Mouse (Mus musculus) forelimb bud, embryonic 11.5 days (tissue): ENCODE data around the gene Slc6a19.
"Not testable (repeated sequence)": the region's sequence is repeated elsewhere in the genome, so short reads cannot be mapped to it uniquely, and the experiment has no call there.

Source experiments
- DNase-seq: peaks from one replicate; pipeline ENCODE4 v3.0.0-alpha.2; 2012; ENCODE audit warnings: low read depth, low spot score

The Slc6a19 gene

DNA sequence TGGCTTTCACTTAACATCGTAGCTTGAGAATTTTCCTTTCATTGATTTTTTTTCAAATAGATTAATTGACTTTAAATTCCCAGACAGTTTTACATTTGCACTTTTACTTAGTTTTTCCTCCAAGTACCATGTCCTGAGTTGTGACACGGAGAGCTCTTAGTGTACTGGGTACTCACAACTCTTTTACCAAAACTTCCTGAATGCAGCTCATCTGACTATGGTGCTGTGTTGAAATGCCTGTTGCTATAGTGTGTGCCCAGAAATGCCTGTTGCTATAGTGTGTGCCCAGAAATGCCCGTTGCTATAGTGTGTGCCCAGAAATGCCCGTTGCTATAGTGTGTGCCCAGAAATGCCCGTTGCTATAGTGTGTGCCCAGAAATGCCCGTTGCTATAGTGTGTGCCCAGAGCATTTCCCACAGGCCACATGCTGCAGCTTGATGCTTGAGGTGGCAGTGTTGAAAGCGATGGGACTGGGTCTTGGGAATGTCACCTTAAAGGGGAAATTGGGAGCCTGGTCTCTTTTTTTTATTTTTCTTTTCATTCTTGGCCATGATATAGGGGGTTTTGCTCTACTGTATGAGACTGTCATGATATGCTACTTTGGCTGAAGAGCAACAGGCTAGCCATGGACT, at the start of gene Slc6a19:
TSS of gene Slc6a19 (minus strand) at position 172 of the 632 bp plus-strand sequence.
- no peak for DNase-seq

DNA sequence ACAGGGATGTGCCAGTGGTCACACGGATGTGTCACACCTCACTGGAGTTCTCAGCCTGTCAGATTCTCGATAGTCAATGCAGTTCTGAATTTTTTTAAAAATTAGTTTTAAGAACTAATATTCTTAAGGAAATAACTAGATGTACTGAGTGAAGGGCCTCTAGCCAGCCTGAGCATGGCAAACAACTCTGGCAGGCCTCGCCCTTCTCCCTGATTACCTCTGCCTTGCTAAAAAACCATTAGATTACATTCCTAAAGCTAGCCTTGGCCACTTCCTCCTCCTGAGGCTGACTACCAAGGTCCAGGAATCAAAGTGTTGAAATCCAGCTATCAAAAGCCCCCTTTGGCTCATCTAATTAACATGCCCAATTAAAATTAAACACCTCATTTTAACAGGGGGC, 46.6 kb upstream of the Slc6a19 start:
- no peak for DNase-seq

DNA sequence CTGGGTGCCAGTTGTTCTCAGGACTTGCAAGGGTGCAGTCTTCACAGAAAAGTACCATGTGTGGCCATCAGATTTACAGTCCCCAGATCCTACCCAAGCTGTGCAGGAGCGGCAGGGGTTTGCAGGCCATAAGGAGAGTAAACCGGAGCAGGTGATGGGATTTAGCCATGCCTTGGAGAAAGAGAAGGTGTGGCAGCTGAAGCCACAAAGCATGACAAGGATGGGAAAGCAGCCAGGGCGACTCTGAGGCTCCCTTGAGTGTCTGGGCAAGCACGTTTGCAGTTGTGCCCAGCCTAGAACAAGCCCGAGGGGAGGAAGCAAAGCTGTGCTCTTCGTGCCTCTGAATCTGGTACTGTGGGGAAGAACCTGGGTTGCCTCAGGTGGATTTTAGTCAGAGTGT, 45.8 kb upstream of the Slc6a19 start:
- DNase-seq: no peak

DNA sequence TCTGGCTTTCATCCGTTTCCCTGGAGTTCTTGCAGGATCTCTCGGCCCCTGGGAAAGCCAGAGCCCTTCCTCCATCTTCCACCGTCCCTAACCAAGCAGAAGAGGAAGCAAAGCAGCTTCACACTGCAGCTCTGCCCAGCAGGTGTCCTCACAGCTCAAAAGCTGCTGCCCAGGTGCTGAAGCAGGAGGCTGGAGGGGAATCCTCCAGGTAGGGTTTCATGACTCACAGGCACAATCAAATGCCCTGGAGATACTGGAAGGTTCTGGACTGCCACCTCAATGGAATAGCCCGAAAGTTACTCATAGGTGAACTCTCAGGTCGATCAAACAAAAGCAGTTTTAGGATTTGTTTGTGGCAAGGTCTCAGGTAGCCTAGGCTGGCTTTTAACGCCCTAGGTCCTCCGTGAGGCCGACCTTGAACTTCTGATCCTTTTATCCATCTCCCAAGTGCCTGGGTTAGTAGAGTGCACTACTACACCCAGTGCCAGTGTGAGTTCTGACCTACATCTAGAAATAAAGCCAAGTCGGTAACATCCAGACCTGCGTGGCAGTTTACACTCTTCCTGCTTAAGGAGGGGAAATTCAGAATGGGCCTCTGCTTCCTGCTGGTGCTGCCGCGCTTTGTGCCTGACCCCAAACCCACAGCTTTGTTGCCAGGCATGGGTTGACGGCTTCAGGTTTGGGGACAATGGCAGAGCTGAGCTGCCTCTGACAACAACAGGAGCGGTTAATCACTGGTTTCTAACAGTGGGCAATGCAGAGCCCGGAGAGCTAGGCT, 44.2 kb upstream of the Slc6a19 start:
- no peak for DNase-seq

DNA sequence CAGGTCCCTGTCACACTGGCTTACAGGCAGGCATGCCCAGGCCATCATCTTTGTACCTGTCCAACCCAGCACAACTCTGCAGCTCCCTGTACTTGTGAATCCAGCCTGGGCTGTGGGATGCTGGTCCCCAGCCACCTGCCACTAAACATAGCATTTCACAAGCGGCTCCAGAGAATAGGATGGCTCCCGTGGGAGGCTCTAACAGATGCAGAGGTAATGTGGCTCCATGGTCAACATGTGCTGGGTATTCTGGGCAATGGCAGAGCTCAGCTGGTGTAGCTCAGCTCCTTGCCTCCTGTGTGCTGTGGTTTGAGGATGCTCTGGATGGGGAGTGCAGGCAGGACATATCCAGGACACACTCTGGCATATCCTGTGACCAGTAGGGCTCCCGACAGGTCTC, 39.0 kb upstream of the Slc6a19 start:
- no peak for DNase-seq

DNA sequence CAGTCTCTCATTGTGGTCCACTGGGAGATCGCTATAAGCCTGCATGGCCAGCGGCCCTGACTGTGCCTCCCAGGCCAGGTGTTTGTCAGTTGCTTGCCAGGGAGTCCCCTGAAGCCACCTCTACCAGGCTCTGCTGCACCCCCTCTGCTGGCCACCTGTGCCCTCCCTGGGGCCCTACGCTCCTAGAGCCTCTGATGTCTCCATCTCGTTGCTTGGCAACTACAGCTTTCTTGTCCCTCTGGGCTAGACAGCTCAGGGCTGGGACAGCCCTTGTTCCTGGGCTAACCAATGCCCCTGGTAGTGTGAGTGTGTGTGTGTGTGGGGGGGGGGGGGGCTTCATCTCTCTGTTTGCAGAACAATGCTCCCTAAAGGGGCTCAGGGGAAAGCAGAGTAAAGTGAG, 38.3 kb upstream of the Slc6a19 start:
- no peak for DNase-seq

DNA sequence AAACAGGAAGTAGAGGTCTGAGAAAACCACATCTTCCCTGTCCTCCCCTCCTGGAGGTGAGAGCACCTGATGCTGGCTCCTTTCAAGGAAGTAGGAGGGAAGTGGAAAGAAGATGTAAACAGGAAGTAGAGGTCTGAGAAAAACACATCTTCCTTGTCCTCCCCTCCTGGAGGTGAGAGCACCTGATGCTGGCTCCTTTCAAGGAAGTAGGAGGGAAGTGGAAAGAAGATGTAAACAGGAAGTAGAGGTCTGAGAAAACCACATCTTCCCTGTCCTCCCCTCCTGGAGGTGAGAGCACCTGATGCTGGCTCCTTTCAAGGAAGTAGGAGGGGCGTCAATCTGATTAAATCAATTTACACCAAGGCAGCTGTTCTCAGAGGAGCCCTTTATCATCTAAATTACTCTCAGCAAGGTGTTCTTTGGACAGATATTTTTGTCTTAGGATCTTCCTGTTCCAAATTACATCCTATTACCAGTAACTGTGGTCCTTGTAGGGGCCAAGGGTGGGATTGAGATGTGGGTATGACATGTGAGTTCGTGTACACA, 35.8 kb upstream of the Slc6a19 start:
- not testable (repeated sequence) for DNase-seq

DNA sequence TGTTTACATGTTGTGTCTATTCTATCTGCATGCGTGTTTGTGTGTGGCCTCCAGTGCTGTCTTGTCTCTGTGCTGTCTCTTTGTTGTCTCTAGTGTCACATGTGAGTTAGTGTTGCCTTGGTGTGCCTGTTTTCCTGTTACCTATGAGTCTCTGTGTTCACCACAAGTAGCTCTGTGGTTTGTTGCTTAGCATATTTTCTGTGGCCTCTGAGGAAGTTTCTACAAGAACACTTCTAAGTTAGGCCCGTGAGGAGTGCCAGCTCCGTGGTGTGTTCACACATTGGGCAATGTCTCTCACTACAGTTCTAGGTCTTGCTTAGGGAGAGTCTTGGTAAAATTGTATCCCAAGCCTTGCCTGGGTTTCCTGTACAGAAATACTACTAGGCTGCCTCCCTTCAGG, 32.3 kb upstream of the Slc6a19 start:
- no peak for DNase-seq

DNA sequence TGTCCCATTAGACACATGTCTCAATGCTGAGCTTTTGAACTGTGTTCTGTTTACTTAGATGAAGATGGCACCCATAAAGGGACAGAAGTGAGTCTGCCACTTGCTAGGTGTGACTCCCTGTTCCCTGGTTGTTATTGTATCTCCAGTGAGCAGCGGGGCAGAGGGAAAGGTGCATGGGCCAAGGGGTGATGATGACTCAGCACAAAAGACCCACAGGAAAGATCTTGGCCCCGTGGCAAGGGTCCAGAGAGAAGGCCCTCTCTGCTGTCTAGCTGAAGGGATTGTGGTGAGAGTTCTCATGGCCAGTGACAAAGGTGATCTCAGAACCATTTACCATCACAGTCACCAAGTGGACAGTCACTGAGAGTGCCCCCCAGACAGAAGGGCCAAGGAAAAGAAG, 31.3 kb upstream of the Slc6a19 start:
- no peak for DNase-seq

DNA sequence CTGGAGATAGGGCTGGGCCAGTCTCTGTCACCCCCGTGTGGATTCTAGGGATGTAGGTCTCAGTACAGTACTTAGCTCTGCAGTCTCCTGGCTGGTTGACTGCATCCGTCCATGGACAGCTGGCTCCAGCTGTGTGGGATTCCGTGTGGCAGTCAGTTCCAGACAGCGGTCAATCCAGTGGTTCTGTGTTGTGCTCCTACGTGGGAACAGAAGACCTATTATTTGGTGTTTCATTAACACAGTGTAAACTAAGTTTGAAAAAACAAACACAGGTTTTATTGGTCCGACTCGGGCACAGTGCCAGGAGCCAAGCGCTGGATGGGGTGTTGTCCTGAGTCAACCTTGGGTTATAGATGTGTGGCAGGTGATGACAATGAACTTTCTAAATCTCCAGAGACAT, 30.6 kb upstream of the Slc6a19 start:
- DNase-seq: no peak

DNA sequence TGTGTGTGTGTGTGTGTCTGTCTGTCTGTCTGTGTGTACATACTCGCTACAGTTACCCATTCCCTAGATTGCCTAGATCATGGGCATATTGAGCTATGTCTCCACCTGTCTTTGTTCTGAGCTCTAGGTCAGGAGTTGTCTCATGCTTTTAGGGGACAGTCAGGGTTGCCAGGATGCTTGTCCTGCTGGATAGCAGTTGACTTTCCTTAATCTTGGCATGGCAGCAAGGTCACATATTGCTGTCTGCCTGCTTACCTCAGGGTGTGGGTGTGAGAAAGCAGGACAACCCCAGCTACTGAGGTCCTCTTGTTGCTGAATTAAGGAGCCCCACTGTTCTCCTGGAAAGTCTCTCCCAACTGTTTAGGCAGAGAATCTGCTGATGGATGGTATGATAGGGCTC, 29.7 kb upstream of the Slc6a19 start:
- DNase-seq: no peak

DNA sequence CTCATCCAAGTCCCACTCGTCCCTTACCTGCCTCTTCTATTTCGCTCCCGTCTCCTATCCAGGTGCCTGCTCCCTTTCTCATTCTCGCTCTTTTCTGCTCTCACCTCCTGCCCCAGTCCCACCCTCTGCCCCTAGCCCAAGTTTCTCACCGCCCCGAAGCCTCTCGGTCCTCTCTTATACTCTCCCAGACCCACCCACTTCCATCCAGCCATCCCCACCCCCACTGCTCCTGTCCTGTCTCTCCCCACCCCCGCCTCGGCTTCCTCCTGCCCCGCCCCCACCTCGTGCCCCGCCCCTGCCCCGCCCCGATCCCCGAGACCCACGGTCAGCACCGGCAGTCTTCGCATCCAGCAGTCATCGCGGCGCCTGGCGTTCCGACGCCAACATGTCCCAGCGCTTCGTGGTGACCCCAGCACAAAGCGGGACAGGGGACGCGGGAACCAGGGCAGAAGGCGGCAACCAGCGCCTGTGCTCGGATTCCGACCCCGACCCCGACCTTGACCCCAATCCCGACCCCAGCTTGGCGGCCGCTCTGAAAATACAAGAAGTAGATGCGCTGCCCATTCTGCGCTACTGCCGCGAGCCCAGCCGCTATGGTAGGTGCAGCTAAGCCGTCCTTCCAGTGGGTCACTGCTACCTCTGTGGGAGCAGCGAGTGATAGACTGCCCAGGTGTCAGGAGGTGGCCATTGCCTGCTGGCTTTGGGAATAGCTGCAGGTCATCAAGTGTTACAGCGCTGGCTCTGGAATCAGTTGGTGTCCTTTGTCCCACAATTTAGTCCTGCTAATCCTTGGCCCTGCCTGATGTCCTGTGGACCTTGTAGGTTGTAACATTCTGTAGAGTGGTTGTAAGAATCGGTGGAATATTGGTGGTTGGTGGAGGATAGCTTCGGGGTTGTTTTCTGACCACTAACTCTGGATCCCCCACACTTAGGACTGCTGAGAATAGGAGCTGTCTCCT, 28.4 kb upstream of the Slc6a19 start, which contains the start of gene Slc12a7:
TSS of gene Slc12a7 (plus strand) at position 353 of the 959 bp plus-strand sequence.
- no peak for DNase-seq

DNA sequence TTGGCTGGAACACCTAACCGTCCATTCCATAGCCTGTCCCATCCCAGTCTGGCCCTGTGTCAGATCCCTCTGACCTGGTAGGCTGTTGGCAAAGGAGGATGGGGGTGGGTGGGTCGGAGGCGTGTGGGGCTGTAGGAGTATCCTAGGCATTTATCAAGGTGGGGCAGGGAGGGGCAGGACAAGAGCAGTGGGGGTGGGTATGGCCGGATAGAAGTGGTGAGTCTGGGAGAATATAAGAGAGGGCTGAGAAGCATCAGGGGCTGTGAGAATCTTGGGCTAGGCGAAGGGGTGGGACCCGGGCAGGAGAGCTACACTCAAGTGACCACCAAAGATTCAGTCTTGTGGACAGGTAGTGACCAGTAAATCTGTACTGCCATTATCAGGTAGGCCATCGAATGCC, 27.6 kb upstream of the Slc6a19 start:
- no peak for DNase-seq

DNA sequence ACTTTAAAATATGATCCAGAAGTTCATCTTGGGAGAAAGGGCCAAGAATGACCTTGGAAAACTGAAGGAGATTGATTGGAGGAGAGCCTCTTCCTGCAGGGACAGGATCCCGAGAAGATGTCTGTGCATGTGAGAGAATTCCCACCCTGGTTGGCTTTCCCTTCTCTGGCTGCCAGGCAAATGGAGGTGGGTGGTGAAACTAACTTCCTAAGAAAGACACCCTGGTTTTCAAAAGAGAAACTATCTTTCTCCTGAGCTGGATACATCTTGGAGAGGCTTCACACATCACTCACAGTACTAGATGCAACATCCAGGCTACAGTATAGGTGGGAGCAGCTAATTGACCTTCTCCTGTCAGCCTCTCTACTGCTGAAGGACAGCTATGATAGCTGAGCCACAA, 26.2 kb upstream of the Slc6a19 start:
- DNase-seq: no peak

DNA sequence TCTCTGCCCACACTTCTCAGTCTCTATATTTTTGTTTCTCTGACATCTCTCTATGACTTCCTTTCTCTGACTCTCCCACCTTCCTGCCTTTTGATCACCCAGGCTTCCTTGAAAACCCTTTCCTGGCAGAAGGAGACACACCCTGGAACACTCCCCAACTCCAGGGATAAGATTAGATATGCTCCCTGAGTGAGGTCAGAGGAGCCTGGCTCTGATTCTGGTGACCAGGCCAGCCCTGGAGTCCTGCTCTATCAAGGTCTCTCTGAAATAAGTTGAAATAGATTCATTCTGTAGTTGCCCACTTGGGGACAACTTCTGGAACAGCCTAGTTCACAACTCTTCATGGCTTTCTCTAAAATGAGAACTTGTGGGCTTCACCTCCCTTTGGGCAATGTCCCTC, 24.0 kb upstream of the Slc6a19 start:
- DNase-seq: no peak

DNA sequence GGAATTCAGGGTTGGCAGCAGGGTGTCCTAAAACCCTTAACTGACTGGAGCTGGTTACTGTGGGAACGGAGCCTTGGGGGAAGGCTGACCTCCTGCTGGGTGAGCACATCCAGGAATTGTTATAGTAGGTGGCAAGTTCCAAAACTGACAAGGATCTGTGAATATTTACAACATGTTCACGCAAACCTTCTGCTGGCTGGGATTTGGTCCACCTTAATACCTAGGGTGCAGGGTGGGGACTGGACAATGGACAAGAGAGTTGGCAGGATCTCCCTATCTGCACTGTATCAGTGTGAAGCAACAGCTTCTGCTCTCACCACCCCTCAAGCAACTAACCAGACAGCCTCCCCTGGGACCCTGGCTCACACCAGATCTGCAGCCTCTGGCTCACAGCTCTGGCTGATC, 23.0 kb upstream of the Slc6a19 start:
- DNase-seq: no peak

DNA sequence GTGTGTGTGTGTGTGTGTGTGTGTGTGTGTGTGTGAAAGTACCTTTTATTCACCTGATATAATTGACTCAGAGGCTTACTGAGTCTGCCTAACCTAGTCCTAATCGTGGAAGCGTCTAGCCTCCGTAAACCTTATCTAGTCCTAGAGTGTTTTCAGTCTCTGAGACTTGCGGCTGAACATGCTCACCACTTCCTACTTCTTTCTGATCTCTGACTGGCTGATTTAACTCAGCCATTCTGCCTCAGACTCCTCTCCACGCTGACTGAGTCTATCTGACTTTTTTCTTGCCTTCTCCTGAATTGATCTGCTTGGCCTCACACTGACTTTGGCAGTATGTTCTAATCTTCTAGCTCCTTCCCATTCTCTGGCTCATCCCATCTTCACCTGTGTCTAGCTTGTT, 20.6 kb upstream of the Slc6a19 start:
- no peak for DNase-seq

DNA sequence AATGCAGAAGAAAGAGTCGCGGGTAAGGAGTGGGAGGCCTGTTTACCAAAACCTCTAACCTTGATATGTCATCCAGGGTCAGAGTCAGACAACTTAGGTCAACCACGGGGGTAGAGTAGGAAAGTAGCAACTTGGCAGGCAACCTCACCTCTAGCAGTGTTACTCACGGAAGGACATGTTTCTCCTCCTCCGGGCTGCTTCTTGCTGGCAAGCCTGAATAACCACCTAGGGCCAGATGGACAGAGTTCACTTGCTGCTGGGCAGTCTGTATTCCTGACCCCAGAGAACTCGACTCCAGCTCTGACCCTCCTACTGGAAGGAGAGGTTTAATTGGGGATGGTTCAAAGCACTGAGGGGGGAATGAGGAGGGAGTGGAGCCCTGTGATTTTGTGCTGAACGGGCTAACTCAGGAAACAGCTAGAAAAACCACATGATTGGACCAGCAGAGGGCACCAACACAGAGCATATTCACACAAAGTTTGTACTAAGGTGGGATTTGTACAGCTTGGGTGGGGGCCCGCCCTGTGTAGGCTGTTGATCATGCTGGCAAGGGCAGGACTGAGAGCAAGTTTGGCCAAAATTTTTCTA, 18.5 kb upstream of the Slc6a19 start:
- peak; percentile 50 for DNase-seq

DNA sequence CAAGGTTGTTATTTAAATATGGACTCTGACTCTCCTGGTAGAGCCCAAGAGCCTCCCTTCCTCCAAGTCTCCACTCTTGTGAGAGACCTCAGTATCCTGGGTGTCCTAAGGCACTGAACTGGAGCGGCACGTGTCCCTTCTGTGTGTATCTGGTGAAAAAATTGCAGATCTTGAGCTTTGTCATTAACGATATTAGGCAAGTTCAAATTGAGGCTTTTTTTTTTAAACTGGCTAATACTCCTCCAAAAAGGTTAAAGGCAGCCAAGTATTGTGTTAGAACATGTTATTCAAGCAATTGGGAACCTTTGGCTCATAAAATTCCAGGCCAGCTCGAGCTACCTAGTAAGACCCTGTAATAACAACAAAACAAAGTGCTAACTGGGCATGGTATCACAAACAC, 15.6 kb upstream of the Slc6a19 start:
- DNase-seq: no peak

DNA sequence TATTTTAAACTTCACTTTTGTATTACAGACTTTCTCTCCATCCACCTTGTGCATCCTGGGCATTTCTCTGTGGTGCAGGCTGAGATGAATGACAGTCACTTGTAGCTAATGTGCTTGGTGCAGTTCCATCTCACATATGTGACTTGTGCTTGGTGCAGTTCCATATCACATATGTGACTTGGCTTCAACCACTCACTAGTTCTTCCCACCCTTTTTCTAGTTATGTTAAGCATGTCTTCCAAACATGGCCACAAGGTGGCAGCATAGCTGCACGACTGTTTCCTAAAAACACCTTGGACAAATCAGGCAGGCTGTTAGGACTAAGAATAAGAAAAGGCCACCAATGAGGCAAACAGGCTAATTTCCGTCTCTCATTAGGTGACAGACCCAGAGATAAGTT, 13.6 kb upstream of the Slc6a19 start:
- peak; percentile 92 for DNase-seq

DNA sequence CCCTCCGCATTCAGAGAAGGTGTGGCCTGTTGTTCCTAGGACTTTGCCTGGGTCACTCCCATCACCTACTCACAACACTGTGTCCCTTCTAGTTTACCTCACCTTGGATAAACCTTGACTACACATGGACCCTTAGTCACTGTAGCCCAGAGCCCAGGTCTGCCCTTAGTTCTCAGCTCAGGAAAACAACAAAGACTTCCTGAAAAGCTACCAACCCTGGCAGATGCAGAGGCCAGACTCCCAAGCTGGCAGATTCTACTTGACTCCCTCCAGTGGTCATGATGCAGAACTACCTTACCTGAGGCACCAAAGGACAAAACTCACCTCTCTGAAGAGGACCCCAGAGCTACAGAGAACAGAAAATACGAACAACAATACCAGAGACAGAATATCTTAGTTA, 9.4 kb upstream of the Slc6a19 start:
- peak; percentile 31 for DNase-seq

DNA sequence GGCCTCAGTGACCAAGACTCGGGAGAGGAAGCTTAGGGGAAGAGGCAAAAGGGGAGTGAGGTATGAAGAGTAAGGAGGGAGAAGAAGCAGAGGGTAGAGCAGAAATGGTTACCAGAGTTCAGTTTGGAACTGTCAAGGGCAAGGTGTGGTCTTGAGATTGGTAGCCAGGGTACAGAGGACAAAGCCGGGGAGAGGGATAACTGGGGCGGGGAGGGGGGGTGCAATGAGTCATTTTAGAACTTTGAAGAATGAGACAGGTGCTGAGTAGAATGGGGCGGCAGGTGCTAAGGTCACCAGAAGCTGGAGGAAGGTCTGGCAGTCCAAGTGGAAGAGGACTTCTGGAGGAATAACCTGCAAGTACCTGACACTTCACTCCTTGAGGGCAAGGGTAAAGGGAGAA, 8.5 kb upstream of the Slc6a19 start:
- DNase-seq: no peak
